Mouse (Mus musculus): ENCODE results near the gene Cd36.

- TF ChIP-seq CTCF (IDR thresholded peaks at IDR 0.05; ENCODE audit: borderline replicate concordance, insufficient read depth, low read depth, low read length), result no peak
- TF ChIP-seq POLR2A (IDR thresholded peaks at IDR 0.05; ENCODE audit: borderline replicate concordance, insufficient read depth, low read length), result no peak
Measured at GRCm38 (mm10) chr5:17924085-17924518, 35.5 kb upstream of the Cd36 start.
